Mouse (Mus musculus) adrenal gland, postnatal 25 days (tissue): ENCODE data around the gene Lrp2. TPM values are rescaled to one million over a fixed set of nuclear protein-coding genes. Genes with fewer than 3 reads are reported as not detected.

ENCODE experiments used
- DNase-seq: peaks from one replicate; pipeline ENCODE4 v3.0.0; 2021; ENCODE audit warnings: mixed read lengths
- total RNA-seq: library from RNA; stranded (reverse); gene quantifications from 2 replicates; pipeline ENCODE4 v1.2.3, GENCODE M21; 2021

Lrp2 gene
- total RNA-seq, 1 experiment from 2014 or later, result 0.15 TPM

DNA sequence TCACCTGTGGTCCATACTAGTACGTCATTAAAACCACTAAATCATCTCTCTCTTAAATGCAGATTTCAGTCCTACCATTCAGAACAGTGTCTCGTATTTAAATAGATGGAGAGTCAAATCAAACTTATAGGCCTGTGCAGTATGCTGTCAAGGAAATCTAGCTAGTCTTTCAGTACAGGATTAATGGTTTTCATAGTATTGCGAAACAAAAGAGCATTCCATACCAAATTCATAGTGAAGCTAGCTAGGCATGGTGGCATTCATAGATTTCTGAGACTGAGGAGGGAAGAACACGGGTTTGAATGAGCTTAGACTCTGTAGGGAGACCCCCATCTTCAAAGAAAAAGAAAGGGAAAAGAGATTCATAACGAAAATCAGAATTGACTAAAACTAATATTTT lies 74.1 kb downstream of the Lrp2 start:
- no peak for DNase-seq

DNA sequence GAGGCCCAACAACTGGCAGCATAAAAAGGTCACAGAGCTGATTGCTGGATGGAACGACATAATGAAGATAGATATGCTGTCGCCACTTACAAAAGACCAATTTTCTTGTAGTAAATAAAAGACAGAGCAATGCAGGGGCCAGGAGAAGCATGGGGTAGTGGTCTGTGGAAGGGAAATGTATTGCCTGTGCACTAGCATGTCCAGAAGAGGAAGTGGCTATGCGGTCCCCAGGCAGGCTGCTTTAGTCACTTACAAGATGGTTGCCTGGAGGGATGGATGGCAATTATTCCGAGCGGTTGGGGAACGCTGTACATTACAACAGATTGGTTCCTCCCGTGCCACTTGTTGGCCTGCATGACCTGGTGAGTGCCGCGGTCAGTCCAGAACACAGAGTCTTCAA lies 85.5 kb downstream of the Lrp2 start:
- no peak for DNase-seq

DNA sequence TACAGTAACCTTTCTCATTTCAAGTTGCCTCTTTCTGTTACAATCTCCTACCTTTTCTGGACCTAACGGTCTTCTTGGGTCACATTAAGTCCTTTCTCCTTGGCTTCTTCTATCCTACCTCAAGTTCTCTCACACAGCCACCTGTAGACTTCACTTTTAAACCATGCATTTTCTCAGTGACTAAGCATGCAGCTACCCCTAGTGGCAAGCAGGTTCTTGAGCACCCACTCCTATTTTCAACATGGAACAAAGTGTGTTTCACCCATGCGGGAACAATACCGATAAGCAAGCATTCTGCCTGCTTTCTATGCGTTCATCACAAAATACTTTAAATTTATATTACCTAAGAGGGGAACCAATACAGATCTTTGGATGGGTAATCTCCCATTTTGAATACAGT lies 92.7 kb downstream of the Lrp2 start:
- DNase-seq, result no peak

DNA sequence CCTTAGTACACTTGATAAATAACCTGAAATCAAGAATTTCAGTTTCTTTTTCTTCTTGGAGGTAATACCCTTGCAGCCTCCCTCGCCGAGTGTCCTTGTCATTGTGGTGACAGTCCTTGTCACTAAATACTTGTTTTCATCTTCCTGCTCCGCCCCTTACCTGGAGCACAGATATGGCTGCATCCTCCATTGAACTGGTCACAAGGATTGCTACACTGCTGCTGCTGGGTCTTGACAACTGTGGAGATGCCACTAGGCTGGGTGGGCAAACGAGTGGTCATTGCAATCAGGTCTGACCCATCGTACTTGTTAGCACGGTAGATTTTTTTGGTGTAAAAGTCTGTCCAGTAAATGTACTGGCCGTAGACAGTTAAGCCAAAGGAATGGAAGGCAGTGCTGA lies 104.9 kb downstream of the Lrp2 start:
- no peak for DNase-seq

DNA sequence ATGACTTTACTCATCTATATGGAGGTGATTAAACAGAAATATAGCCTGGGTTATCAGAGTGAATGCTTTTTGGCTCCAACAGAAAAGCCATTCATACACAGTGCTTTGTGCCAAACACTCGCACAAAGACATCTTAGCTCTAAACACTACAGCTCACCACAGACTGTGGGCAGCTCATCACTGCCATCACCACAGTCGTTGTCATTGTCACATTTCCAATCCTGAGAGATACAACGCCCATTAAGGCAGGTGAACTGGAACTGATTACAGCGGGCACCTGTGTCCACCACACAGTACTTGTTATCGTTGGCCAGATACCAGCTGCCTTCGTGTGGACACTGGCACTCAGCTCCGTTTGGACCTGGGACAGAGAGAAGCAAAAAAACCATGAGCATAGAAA lies 106.0 kb downstream of the Lrp2 start:
- no peak for DNase-seq

DNA sequence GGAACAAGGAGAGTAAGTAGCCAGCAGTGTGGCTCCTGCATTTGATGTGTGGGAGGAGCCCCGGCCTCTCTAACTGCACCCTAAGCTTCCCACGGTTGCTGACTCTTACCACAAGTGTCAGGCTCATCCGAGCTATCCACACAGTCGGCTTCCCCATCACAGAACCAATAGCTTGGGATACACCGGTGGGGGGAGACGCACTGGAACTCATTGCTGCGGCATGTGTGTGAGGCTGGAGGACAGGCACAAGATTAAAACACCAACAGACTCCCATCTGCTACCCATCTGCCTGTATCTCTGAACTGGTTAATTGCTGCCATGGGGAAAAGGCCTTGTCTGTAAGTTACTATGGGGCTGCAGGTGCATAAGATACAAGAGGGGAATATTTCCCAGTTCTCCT lies 109.0 kb downstream of the Lrp2 start:
- no peak for DNase-seq

DNA sequence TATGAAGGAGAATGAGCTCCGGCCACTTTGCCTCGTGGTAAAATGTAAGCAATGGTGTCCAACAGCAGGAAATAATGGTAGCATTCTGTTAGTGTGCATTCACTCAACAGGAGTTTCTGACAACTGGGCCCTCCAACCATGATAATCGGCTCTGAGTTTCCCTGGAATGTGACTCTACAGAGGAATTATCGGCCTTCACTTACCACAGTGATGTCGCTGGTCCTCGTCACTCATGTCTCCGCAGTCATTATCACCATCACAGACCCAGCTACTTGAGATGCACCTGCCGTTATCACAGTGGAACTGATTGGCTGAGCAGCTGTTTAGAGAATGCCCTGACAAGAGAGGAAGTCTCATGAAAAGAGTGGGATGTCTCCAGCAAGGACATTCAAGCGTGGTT lies 110.7 kb downstream of the Lrp2 start:
- DNase-seq, result no peak

DNA sequence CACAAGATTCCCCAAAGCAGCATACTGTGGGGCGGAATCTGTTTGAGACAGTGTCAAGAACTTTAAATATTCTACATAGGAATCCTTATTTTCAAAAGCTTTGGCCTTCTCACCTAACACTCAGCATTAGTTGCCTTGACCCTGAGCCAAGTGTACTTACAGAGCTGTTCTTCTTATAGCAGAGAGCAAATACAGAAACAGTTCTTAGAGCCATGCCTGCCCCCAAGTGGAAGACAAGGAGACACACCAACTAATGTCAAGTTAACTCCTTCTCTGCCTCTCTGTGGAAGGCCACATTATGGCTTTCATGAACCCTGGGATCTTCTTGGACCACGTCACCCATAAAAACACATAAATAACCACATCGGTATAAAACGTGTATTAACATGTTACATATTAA lies 114.0 kb downstream of the Lrp2 start:
- DNase-seq, result no peak

DNA sequence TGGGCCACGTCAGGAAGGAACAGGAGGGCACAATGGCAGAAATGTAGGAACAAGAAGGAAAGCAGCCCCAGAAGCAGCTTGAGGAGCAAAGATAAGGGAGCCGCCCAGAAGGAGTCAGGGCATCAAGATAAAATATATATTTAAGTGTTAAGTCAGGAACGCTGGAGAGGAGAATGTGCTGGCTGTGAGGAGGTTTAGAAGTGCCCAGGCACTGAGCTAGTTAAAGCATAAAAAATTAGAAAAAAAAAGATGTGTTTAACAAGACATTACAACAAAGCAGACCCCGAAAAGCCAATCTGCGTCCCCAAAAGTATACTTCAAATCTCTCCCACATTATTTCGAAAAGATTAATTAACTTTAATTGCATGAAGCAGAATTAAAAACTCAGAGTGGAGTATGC lies 122.3 kb downstream of the Lrp2 start:
- no peak for DNase-seq

DNA sequence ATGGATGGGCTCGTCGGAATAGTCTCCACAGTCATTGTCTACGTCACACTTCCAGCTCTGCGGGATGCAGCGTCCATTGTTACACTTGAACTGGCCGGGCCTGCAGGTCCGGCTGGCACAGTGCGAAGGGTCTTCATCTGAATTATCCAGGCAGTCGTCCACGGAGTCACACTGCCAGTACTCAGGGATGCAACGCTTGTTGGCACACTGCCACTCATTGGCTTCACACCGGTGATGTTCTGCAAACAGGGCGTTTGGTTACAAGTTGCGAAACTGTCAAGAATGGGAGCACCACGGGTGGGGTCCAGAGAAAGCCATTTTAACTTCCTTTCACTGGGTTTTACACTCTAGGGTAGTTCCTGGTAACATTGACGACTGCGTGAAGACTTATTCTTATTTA lies 126.4 kb downstream of the Lrp2 start:
- no peak for DNase-seq

DNA sequence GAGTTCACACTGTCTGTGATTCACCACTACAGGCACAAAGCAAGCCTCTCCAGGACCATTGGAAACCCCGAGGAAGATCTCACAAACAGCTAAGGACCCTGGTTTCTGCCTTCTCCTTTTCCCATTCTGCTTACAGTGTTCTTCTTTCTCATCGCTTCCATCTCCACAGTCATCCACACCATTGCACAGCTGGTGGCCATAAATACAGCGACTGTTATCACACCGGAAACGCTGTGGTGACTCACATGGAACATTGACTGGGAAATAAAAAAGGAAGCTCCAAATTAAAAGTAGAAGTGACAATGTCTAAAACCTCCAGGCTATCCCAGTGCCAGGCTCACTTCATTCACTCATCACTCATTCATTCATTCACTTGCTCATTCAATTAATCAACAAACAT lies 134.7 kb downstream of the Lrp2 start:
- no peak for DNase-seq

DNA sequence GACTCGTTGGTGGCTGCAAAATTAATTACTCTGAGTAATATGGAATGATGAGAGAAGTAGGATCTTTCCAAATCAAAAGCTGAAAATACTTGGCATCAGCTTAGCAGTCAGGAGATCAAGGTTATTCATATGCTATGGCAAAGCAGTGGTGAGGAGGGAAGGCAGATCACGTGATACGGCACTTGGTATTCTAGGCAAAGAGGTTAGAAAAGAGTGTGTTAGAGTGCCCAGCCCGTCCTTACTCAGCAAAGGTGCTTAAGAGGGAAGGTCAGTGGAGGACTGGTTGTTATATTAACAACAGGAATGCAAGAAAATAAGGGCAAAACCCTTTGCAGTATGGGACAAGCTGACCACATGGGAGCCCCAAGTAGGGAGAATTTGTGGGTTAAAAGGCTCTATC lies 137.3 kb downstream of the Lrp2 start:
- DNase-seq, result no peak

DNA sequence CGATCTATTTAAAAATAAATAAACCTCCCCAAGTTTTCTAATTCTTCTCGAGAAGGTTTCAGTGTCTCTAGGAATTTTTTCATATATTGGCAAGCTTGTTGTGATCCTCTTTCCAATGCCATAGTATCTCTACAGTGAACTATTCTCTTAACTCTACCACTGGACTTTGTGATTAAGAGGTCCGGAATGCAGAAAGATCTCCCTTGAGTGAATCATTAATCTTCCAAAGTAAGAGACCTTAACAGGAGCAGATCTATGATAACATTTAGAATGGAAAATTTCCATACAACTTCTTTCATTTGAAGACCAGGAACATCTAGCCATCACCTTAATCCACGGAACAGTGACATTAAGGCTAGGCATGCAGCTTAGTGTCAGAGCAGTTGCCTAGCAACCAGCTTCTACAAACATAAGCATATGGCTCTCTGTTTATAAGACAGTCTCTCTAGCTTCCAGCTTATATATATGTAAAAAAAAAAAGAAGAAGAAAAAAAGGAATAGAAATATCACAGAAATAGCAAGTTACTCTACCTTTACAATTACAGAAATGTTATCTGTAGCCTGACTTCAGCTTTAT lies 139.9 kb downstream of the Lrp2 start:
- no peak for DNase-seq

DNA sequence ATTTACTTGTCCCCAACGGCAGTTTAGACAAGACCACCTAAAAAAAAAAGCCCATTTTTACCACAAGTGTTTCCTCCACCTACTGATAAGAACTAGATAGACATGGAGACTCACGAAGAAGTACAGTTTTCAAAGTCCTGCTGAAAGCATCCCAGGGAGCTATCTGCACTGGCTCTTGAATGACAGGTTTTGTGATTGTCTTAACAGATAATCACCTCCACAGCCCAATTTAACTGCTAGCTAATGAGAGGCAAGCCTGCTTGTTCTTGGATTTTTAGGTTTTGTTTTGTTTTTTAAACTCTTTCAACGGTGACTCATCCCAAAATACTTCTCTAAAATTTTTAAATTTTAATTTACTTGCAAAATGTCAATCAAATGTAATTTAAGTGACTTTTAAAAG lies 144.2 kb downstream of the Lrp2 start:
- no peak for DNase-seq

DNA sequence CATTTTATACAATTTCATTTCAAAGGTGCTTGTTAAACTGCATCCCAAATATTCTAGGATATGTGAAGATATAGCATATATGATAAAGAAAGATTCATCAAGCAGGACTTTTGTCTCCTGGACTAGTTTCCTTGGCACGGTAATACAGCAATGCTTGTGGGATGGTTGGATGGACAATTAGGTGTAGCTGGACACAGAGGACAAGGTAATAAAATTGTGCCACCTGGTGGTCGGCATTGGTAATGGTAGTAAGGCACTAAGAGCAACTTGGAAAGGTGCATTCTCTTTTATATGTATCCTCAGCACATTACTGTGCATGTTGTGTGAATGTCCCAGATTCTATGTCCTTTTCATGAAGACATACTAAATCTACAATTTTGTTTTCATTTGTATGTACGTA lies 157.7 kb downstream of the Lrp2 start:
- peak; percentile 65 for DNase-seq

DNA sequence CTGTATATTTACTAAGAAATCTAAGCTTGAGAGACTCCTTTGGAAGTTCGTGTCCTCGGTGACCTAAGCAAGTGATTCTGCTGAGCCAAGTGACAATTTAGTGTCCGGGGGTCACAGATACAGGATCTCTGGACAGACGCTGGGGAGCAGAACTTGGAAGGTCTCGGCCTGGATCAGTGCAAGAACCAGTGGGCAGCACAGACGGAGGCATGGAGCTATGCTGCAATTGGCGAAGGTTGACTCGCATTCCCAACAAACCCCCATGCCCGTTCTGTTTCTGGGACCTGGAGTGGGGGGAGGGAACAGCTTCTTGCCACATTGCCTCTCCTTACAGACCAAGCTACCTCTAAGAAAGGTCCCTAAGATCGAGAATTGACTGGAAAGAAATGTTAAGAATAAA lies 158.7 kb downstream of the Lrp2 start:
- DNase-seq, result no peak

DNA sequence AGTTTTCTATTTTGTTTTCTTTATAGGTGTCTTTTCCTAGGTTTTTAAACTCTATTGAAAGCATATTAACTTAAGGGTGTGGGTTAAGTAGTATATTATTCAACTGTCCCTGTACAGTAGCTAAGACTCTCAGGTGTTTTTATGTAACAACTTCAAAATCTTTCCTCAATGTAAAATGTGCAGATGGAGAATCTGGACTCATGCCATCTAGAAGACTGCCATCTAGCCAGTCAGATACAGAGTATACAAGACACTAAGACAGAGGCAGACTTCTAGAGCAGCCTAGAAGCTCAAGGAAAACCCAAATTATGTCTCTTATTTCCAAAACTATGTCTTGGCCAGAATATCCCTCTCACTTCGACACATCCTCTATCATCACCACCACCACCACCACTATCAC lies 159.8 kb downstream of the Lrp2 start:
- no peak for DNase-seq

DNA sequence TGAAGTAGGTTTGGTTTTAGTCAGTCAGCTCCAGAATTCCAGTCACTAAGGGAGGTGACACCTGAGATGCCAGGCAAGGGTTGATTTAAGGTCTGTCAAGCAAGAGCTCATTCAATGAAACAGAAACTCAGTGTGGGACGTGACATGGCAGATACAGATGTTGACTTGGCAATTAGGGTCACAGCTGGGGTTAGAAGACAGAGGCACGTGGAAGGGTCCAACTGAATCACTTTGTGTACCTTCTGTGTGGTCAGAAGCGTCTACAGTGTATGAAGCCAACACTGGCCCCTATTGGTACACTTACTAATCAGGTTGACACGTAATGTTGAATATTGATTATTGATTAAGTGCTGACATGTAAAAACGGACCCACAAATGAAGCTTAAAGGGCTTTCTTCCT lies 161.0 kb downstream of the Lrp2 start:
- no peak for DNase-seq

DNA sequence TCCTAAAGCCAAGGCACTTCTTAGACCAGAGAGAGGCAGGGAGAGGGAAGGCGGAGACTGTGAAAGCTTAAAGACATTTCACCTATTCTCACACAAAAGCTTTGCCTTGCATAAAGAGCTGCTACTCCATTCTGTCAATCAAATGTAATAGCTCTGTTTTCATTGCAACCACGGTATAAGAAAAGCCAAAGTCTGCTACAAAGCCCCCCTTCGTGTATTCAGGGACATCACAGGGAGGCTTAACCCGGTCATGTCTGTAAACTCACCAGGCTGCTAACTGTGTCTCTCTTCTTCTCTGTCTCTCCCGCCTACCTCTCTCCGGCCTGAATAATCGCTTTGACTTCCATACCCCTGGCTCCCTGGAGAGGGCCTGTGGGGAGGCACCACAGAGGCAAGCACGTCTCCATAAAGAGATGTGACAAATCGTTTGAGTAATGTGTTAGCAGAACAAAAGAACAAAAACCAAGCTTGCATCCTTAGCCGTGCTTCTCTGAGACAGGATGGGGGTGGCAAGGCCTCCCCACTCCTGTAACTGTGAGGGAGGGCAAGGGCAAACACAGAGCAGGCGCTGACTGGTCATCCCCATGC lies 167.5 kb downstream of the Lrp2 start:
- no peak for DNase-seq

DNA sequence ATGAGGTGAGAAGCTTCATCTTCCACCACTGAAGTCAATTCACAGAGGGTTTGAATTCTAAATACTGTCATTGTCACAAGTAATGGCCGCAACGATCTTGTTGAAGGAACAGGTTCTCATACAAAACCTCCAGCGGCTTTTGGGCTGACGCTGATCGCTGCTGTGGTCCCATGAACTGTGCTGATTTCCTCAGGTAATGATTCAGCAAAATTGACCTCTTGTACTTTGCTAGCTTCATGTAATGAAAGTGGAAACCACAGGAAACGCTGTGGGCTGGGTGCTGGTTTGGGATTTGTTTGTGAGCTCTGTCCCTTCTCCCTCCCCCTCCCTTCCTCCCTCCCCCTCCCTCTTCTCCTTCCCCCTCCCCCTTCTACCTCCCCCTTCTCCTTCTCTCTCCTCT lies 170.8 kb downstream of the Lrp2 start:
- no peak for DNase-seq

DNA sequence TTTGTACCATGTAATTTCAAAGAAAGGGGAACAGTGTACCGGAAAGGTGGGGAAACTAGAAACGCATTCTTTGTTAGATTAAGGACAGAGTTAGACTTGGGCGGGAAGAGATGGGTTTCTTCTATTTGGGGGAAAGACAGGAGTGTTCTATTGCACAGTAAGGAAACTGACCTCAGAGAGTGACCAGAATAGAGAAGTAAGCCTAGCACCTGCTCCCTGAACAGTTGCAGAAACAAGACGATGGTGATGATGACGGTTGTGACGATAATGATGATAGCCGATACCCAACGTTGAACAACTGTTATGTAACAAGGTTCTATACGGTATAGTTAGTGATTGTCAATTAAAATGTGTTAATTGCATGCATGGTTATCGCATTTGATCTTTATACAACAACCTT lies 171.3 kb downstream of the Lrp2 start:
- no peak for DNase-seq

DNA sequence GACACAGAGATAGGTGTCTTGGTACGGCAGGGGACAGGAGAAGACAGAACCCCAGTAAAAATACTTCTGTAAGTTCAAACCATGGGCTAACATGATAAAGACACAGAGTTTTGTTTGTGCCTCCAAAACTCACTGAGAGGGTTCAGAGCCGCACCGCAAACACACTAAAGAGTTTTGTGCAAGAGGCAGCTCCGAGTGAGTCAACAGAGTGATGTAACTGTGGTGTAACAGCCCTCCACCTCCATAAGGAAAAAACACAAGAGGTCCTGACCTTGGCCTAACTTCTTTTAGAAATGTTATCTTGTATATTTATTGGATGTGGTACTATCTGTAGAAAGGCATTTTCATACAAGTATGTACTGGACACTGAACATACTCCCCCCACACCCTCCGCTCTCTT lies 180.2 kb downstream of the Lrp2 start:
- DNase-seq, result no peak

DNA sequence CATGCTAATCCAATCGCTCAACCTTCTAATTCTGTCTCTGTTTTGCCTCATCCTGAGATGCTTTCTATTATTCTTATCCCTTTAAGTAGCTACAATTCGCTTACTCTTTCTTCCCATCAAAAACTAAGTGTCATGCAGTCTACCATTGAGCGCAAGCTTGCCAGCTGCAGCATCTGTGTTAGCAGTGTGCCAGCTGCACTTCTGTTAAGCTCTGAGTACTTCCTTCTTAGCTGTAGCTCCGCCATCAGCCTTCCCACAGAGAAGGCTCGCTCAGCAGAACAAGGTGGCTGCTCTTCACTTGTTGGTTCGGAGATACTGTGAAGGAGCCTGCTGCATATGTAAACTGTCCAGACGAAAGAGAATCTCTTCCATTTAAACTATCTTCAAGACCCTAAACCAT lies 183.6 kb downstream of the Lrp2 start:
- DNase-seq, result no peak

DNA sequence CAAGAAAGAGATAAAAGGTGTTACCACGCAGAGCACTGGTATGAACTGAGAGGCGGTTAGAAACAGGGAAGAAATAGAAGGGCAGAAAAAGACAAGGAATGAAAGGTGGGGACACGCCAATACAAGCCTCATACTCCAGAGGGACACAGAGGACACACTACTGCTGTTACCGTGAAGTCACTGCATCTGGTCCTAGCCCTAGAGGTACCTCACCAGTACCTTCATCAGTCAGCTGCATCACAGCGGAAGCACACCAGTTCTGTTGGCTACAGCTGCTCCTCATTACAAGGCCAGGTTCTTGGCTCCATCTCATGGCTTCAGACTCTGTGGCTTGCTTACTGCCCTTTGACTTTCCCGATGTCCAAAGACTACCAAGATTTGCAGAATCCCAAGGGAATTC lies 184.0 kb downstream of the Lrp2 start:
- no peak for DNase-seq
